Mouse (Mus musculus) testis, adult 2 months (tissue): ENCODE measurements around the gene Erg.

Experiments used
- CTCF ChIP-seq: fragments of 200-500 bp; IDR thresholded peaks from 2 replicates; pipeline ENCODE4 v1.5.1; 2012; ENCODE audit warnings: low read depth, mild to moderate bottlenecking, inconsistent platforms, low read length, moderate library complexity; ENCODE audit not compliant: control insufficient read depth, insufficient read depth, insufficient replicate concordance
- POLR2A ChIP-seq: fragments of 200-500 bp; IDR thresholded peaks from 2 replicates; pipeline ENCODE4 v1.6.1; 2012; ENCODE audit warnings: low read depth, mild to moderate bottlenecking, inconsistent platforms, low read length, moderate library complexity; ENCODE audit not compliant: control insufficient read depth

DNA sequence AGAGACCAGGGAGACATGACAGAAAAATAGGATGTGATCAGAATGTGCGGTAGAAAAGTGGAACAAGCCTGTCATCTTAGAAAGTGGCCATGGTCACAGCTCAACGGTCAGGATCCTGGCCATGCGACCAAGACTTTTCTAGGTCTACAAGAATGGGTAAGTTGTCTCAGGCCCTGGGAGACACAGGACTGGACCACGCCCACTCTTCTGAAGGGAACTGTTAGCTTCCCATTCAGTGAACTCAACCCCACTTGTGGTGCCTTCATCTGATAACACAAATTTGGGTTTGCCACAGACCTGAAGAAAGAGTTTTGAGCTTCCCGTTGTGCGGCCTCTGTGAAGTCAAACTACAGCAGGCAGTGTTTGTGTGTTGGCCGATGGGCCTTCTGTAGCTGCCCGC is 152.0 kb downstream of the Erg start:
- TF ChIP-seq CTCF (no peak), POLR2A (no peak)
